Mouse (Mus musculus) MEL (cell line): Measurements from ENCODE around the gene Vgll4. TPM values are rescaled to one million over a fixed set of nuclear protein-coding genes. Genes with fewer than 3 reads are reported as not detected.

ENCODE experiments used
- DNase-seq: peaks from one replicate; pipeline ENCODE4 v3.0.0; 2011; ENCODE audit warnings: low read depth, low spot score
- H3K27ac ChIP-seq: 2 replicates; pipeline ENCODE4 v1.5.1; 2012; ENCODE audit warnings: low read depth, mild to moderate bottlenecking, control low read depth, low read length, moderate library complexity; ENCODE audit not compliant: control insufficient read depth
- H3K27me3 ChIP-seq, 2 experiments: fragments of 150-350 bp in 1 of 2; sonication (generic) in 1 of 2; 2 replicates each; pipeline ENCODE4 v1.6.1; 2012; ENCODE audit warnings: low read length in 2 of 2, mild to moderate bottlenecking in 2 of 2, improper control_type of control experiment in 1 of 2, moderate library complexity in 1 of 2; ENCODE audit not compliant: insufficient read depth in 2 of 2, control insufficient read depth in 1 of 2
- H3K36me3 ChIP-seq, 2 experiments: 2 replicates each; pipeline ENCODE4 v1.6.1; 2012 to 2014; ENCODE audit warnings: low read length in 2 of 2, improper control_type of control experiment in 1 of 2, inconsistent platforms in 1 of 2, mild to moderate bottlenecking in 1 of 2; ENCODE audit not compliant: insufficient read depth in 2 of 2, control insufficient read depth in 1 of 2
- H3K4me1 ChIP-seq, 2 experiments: fragments of 150-350 bp in 1 of 2; sonication (generic) in 1 of 2; 2 replicates each; pipeline ENCODE4 v1.6.1; 2012; ENCODE audit warnings: low read length in 2 of 2, improper control_type of control experiment in 1 of 2, mild to moderate bottlenecking in 1 of 2; ENCODE audit not compliant: insufficient read depth in 2 of 2, control insufficient read depth in 1 of 2
- H3K4me3 ChIP-seq, 2 experiments: fragments of 150-350 bp in 1 of 2; sonication (generic) in 1 of 2; 2 replicates each; pipeline ENCODE4 v1.5.1; 2012; ENCODE audit warnings: low read depth in 2 of 2, low read length in 2 of 2, mild to moderate bottlenecking in 2 of 2, moderate library complexity in 2 of 2, control low read depth in 1 of 2, improper control_type of control experiment in 1 of 2; ENCODE audit not compliant: control insufficient read depth in 1 of 2, insufficient read depth in 1 of 2
- H3K79me2 ChIP-seq: 2 replicates; pipeline ENCODE4 v1.6.1; 2012; ENCODE audit warnings: mild to moderate bottlenecking, low read length, moderate library complexity; ENCODE audit not compliant: control insufficient read depth, poor library complexity, insufficient read depth
- H3K9ac ChIP-seq: 2 replicates; pipeline ENCODE4 v1.6.1; 2012; ENCODE audit warnings: low read depth, mild to moderate bottlenecking, control low read depth, low read length, moderate library complexity; ENCODE audit not compliant: control insufficient read depth, poor library complexity, severe bottlenecking
- H3K9me3 ChIP-seq: fragments of 150-350 bp; sonication (generic); replicated peaks from 2 replicates; pipeline ENCODE4 v1.6.1; 2012; ENCODE audit warnings: mild to moderate bottlenecking, low read length, improper control_type of control experiment, moderate library complexity; ENCODE audit not compliant: insufficient read depth
- CHD1 ChIP-seq: IDR thresholded peaks from 2 replicates; pipeline ENCODE4 v1.6.1; 2012; ENCODE audit warnings: low read depth, mild to moderate bottlenecking, inconsistent platforms, low read length, improper control_type of control experiment
- ELF1 ChIP-seq: IDR thresholded peaks from 2 replicates; pipeline ENCODE4 v1.6.1; 2014; ENCODE audit warnings: low read depth, mild to moderate bottlenecking, inconsistent platforms, low read length, improper control_type of control experiment, moderate library complexity
- EP300 ChIP-seq, 2 experiments: IDR thresholded peaks; 2 replicates each; pipeline ENCODE4 v1.6.1; 2011; ENCODE audit warnings: improper control_type of control experiment in 2 of 2, low read length in 2 of 2, low read depth in 1 of 2, mild to moderate bottlenecking in 1 of 2
- ETS1 ChIP-seq: IDR thresholded peaks from 2 replicates; pipeline ENCODE4 v1.6.1; 2012; ENCODE audit warnings: low read depth, mild to moderate bottlenecking, inconsistent platforms, low read length, improper control_type of control experiment, moderate library complexity
- GATA1 ChIP-seq: IDR thresholded peaks from 2 replicates; pipeline ENCODE4 v1.6.1; 2011; ENCODE audit warnings: low read depth, low read length, improper control_type of control experiment
- MAX ChIP-seq: IDR thresholded peaks from 2 replicates; pipeline ENCODE4 v1.6.1; 2011; ENCODE audit warnings: low read length, improper control_type of control experiment
- MAZ ChIP-seq: IDR thresholded peaks from 2 replicates; pipeline ENCODE4 v1.6.1; 2012; ENCODE audit warnings: low read depth, mild to moderate bottlenecking, inconsistent platforms, low read length, improper control_type of control experiment
- MEF2A ChIP-seq: IDR thresholded peaks from 2 replicates; pipeline ENCODE4 v1.6.1; 2014; ENCODE audit warnings: low read depth, mild to moderate bottlenecking, inconsistent platforms, low read length, improper control_type of control experiment; ENCODE audit not compliant: poor library complexity, insufficient replicate concordance, severe bottlenecking; ENCODE audit errors: extremely low read depth
- MXI1 ChIP-seq: IDR thresholded peaks from 2 replicates; pipeline ENCODE4 v1.6.1; 2011; ENCODE audit warnings: mild to moderate bottlenecking, low read depth, low read length, improper control_type of control experiment
- MYC ChIP-seq: IDR thresholded peaks from 2 replicates; pipeline ENCODE4 v1.6.1; 2011; ENCODE audit warnings: low read depth, mild to moderate bottlenecking, low read length, improper control_type of control experiment, moderate library complexity
- NELFE ChIP-seq: IDR thresholded peaks from 2 replicates; pipeline ENCODE4 v1.6.1; 2011; ENCODE audit warnings: low read depth, low read length, improper control_type of control experiment
- NRF1 ChIP-seq: IDR thresholded peaks from 2 replicates; pipeline ENCODE4 v1.6.1; 2014; ENCODE audit warnings: low read depth, mild to moderate bottlenecking, inconsistent platforms, low read length, improper control_type of control experiment, moderate library complexity; ENCODE audit not compliant: poor library complexity, insufficient read depth, severe bottlenecking
- POLR2AphosphoS2 ChIP-seq: IDR thresholded peaks from 2 replicates; pipeline ENCODE4 v1.6.1; 2011; ENCODE audit warnings: low read length, improper control_type of control experiment
- POLR2AphosphoS5 ChIP-seq: IDR thresholded peaks from 2 replicates; pipeline ENCODE4 v1.6.1; 2012; ENCODE audit warnings: low read depth, borderline replicate concordance, mild to moderate bottlenecking, inconsistent platforms, low read length, moderate library complexity, mixed read lengths
- RAD21 ChIP-seq: IDR thresholded peaks from 2 replicates; pipeline ENCODE4 v1.6.1; 2011; ENCODE audit warnings: mild to moderate bottlenecking, low read depth, low read length, improper control_type of control experiment
- RCOR1 ChIP-seq: IDR thresholded peaks from 2 replicates; pipeline ENCODE4 v1.6.1; 2012; ENCODE audit warnings: low read depth, mild to moderate bottlenecking, inconsistent platforms, low read length, improper control_type of control experiment
- SIN3A ChIP-seq: IDR thresholded peaks from 2 replicates; pipeline ENCODE4 v1.6.1; 2012; ENCODE audit warnings: low read length, improper control_type of control experiment, inconsistent platforms
- SMC3 ChIP-seq: IDR thresholded peaks from 2 replicates; pipeline ENCODE4 v1.6.1; 2011; ENCODE audit warnings: low read depth, low read length, improper control_type of control experiment
- TAL1 ChIP-seq: IDR thresholded peaks from 2 replicates; pipeline ENCODE4 v1.6.1; 2012; ENCODE audit warnings: mild to moderate bottlenecking, inconsistent platforms, low read length, moderate library complexity, mixed read lengths
- TBP ChIP-seq: IDR thresholded peaks from 2 replicates; pipeline ENCODE4 v1.8.0; 2011; ENCODE audit warnings: low read depth, low read length, improper control_type of control experiment
- UBTF ChIP-seq: IDR thresholded peaks from 2 replicates; pipeline ENCODE4 v1.6.1; 2012; ENCODE audit warnings: low read depth, mild to moderate bottlenecking, inconsistent platforms, low read length, improper control_type of control experiment, moderate library complexity, borderline replicate concordance; ENCODE audit not compliant: insufficient read depth
- USF2 ChIP-seq, 2 experiments: IDR thresholded peaks; 2 replicates each; pipeline ENCODE4 v1.6.1; 2011 to 2012; ENCODE audit warnings: improper control_type of control experiment in 2 of 2, low read length in 2 of 2, borderline replicate concordance in 1 of 2, inconsistent platforms in 1 of 2, low read depth in 1 of 2, mild to moderate bottlenecking in 1 of 2; ENCODE audit not compliant: insufficient read depth in 1 of 2
- ZC3H11A ChIP-seq: IDR thresholded peaks from 2 replicates; pipeline ENCODE4 v1.6.1; 2012; ENCODE audit warnings: low read depth, mild to moderate bottlenecking, inconsistent platforms, low read length, improper control_type of control experiment
- ZMIZ1 ChIP-seq: IDR thresholded peaks from 2 replicates; pipeline ENCODE4 v1.6.1; 2012; ENCODE audit warnings: low read depth, mild to moderate bottlenecking, inconsistent platforms, low read length, improper control_type of control experiment, moderate library complexity
- ZNF384 ChIP-seq: IDR thresholded peaks from 2 replicates; pipeline ENCODE4 v1.6.1; 2012; ENCODE audit warnings: low read depth, mild to moderate bottlenecking, inconsistent platforms, low read length, improper control_type of control experiment
- polyA plus RNA-seq, 2 experiments: library from polyadenylated mRNA; stranded (reverse) in 1 of 2; unstranded in 1 of 2; fragments of >175 nt in 1 of 2; fragments of >200 nt in 1 of 2; gene quantifications; 2 replicates each; pipeline versions ENCODE4 v1.2.1 to v1.2.4; 2012; ENCODE audit warnings: low replicate concordance in 2 of 2, low read depth in 1 of 2; ENCODE audit not compliant: insufficient read length in 2 of 2, insufficient read depth in 1 of 2, missing spikeins in 1 of 2
- total RNA-seq: library from RNA; depleted of rRNA; stranded (reverse); fragments of 300-350 nt; gene quantifications from 2 replicates; pipeline ENCODE4 v1.2.3, GENCODE M21; 2012

Vgll4 gene
- total and polyA plus RNA-seq, 3 experiments: 18.1 to 21.5 TPM; not detected in 1

- Histone ChIP-seq H3K4me1 (no peaks in the 10 kb centered on the region), H3K9me3 (no peaks in the 10 kb centered on the region), H3K36me3 (no peaks in the 10 kb centered on the region; a peak in 1 of 4 replicates), H3K4me3 (no peak overlapping the region), H3K79me2 (no peaks in the 10 kb centered on the region), H3K27me3 (no peaks in the 10 kb centered on the region), H3K27ac (no peak overlapping the region), H3K9ac (no peak overlapping the region)
- DNase-seq: no peak
- TF ChIP-seq NRF1 (no peak), ZMIZ1 (no peak), EP300 (IDR thresholded peaks at IDR 0.05; ENCODE audit: low read depth in 1 of 2, low read length in 2 of 2) (no peak), TAL1 (no peak), TBP (no peak), MYC (no peak), USF2 (IDR thresholded peaks at IDR 0.05; ENCODE audit: borderline replicate concordance in 1 of 2, insufficient read depth in 1 of 2, low read depth in 1 of 2, low read length in 2 of 2) (no peak), NELFE (no peak), RCOR1 (no peak), MAZ (no peak), MEF2A (no peak), POLR2AphosphoS5 (no peak), ELF1 (no peak), ETS1 (no peak), MAX (no peak), RAD21 (no peak), MXI1 (no peak), UBTF (no peak), GATA1 (no peak), SIN3A (no peak)
Observed at GRCm38 (mm10) chr6:114892363-114892762, 77.4 kb downstream of the Vgll4 start.

DNA sequence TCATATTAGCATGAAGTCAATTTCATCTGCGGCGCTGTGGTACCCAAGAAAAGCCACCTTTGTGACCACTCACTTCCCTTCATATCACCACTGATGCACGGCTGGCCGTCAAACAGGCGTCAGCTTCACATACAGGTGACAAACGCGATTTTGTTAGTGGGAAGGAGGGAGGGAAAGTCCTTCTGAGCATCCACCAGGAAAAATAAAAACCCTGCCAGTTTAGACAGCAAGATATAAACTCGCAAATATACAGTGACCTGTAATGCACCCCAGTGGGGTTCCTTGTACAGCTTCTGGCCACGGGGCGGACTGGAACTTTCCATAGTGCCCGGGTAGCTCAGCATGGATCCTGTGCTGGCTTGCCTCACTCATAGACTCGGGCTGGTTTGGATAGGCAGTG lies 78.0 kb downstream of the Vgll4 start:
- Histone ChIP-seq H3K36me3 (no peaks in the 10 kb centered on the region; a peak in 1 of 4 replicates), H3K27me3 (no peaks in the 10 kb centered on the region), H3K9ac (no peak overlapping the region), H3K9me3 (no peaks in the 10 kb centered on the region), H3K79me2 (no peaks in the 10 kb centered on the region), H3K4me1 (no peaks in the 10 kb centered on the region), H3K27ac (no peak overlapping the region), H3K4me3 (no peak overlapping the region)
- no peak for DNase-seq
- no peak for TF ChIP-seq ZC3H11A
- TF ChIP-seq ETS1: no peak
- TF ChIP-seq CHD1: no peak
- no peak for TF ChIP-seq ZNF384
- TF ChIP-seq TAL1: no peak
- no peak for TF ChIP-seq NRF1
- TF ChIP-seq POLR2AphosphoS2: no peak
- TF ChIP-seq ZMIZ1: no peak
- no peak for TF ChIP-seq SMC3
